Mouse (Mus musculus): ENCODE results near the gene Srsf4.

GRCm38 (mm10) chr4:131881306-131881705 is 7.9 kb downstream of the Srsf4 start:
- TF ChIP-seq POLR2A (IDR thresholded peaks at IDR 0.05; ENCODE audit: extremely low read depth, insufficient read depth, low read length) (no peak), CTCF (IDR thresholded peaks at IDR 0.05; ENCODE audit: extremely low read depth, insufficient read depth, low read length) (no peak)
